Mouse (Mus musculus): ENCODE measurements around the gene Chac2. TPM values are rescaled to one million over a fixed set of nuclear protein-coding genes. Genes with fewer than 3 reads are reported as not detected.

Gene Chac2
- polyA plus RNA-seq, 2 experiments = 25.3 to 84.8 TPM

GRCm38 (mm10) chr11:30928498-30928897, 57.7 kb downstream of the Chac2 start:
- Histone ChIP-seq H3K36me3 (replicated peaks; ENCODE audit: control insufficient read depth, insufficient read depth, low read depth) (peaks cover 3% of the 10 kb centered on the region; the same call in 1 of the 2 replicates), H3K4me3 (ENCODE audit: insufficient read depth in 1 of 2, low read depth in 2 of 2, low read length in 2 of 2) (no peak overlapping the region), H3K4me1 (replicated peaks; ENCODE audit: control insufficient read depth in 2 of 2, insufficient read depth in 2 of 2, low read length in 1 of 2) (no peaks in the 10 kb centered on the region), H3K27ac (no peak overlapping the region), H3K27me3 (ENCODE audit: control insufficient read depth, insufficient read depth, low read length) (no peaks in the 10 kb centered on the region), H3K9ac (replicated peaks) (no peak overlapping the region), H3K9me3 (ENCODE audit: control insufficient read depth, low read length) (no peaks in the 10 kb centered on the region), H3K4me2 (ENCODE audit: low read depth) (no peak overlapping the region)
- TF ChIP-seq EP300 (IDR thresholded peaks at IDR 0.05; ENCODE audit: low read depth) = no peak
- no peak for TF ChIP-seq CTCF (IDR thresholded peaks at IDR 0.05; ENCODE audit: low read depth)
- WGBS (ENCODE audit: insufficient replicate concordance) = 100% methylated on average over 1 of the region's 1 CpGs
- DNase-seq (ENCODE audit: low read depth in 3 of 3, low spot score in 3 of 3) = no peak
- ATAC-seq (ENCODE audit: insufficient read depth) = no peak

DNA sequence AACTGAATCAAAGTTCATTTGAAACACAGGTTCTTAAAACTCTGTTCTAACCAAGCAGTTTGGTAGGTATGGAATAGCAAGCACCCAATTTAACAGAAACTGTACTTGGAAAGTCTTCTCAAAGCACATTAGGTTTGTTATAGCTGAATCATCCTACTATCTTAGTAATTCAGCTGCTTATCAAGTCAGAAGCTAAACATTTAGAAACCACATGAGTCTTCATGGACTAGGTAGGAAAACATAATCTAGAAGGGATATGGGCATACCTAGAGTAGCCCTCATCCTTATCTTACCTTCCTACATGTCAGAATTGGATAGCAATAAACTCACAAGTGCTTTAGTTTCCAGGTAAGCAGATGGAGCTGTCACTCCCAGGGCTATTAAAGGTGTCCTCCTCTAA, 58.1 kb downstream of the Chac2 start:
- peak; percentile 70; the same call in 1 of the 2 replicates for ATAC-seq (ENCODE audit: insufficient read depth)
- peaks cover 3% of the 10 kb centered on the region; the same call in 1 of the 2 replicates for H3K36me3 ChIP-seq (replicated peaks; ENCODE audit: control insufficient read depth, insufficient read depth, low read depth)
- no peak overlapping the region for H3K9ac ChIP-seq (replicated peaks)
- DNase-seq (ENCODE audit: low read depth in 3 of 3, low spot score in 3 of 3) = peak in 2 of 3 experiments; percentile 0 to 13
- no peak overlapping the region for H3K4me2 ChIP-seq (ENCODE audit: low read depth)
- no peaks in the 10 kb centered on the region for H3K9me3 ChIP-seq (ENCODE audit: control insufficient read depth, low read length)
- TF ChIP-seq EP300 (IDR thresholded peaks at IDR 0.05; ENCODE audit: low read depth) = no peak; the same call in none of the 2 replicates
- no peak overlapping the region for H3K4me3 ChIP-seq (ENCODE audit: insufficient read depth in 1 of 2, low read depth in 2 of 2, low read length in 2 of 2)
- H3K27me3 ChIP-seq (ENCODE audit: control insufficient read depth, insufficient read depth, low read length) = no peaks in the 10 kb centered on the region
- no peak overlapping the region for H3K27ac ChIP-seq
- H3K4me1 ChIP-seq (replicated peaks; ENCODE audit: control insufficient read depth in 2 of 2, insufficient read depth in 2 of 2, low read length in 1 of 2) = no peaks in the 10 kb centered on the region

Other genes starting within 250 kb of the Chac2 start
- gene Psme4, start 214.6 kb downstream of the Chac2 start, polyA plus RNA-seq (2012; rRNA removed) = 10.1 and 15.1 TPM in 2 replicates
- 12.8 and 13.7 TPM in 2 replicates for gene Psme4, start 214.6 kb downstream of the Chac2 start, polyA plus RNA-seq (2014; fragmentation: Nextera tagmentation; extraction: Ambion mirVana)
- gene Gpr75, start 101.0 kb downstream of the Chac2 start, polyA plus RNA-seq (2012; rRNA removed) = 0.02 and 0.03 TPM in 2 replicates
- gene Gpr75, start 101.0 kb downstream of the Chac2 start, polyA plus RNA-seq (2014; fragmentation: Nextera tagmentation; extraction: Ambion mirVana) = not detected in 2 replicates
- 2.7 and 4.0 TPM in 2 replicates for gene Asb3, start 100.9 kb downstream of the Chac2 start, polyA plus RNA-seq (2012; rRNA removed)
- 11.1 and 11.7 TPM in 2 replicates for gene Asb3, start 100.9 kb downstream of the Chac2 start, polyA plus RNA-seq (2014; fragmentation: Nextera tagmentation; extraction: Ambion mirVana)
- gene Erlec1, start 32.0 kb downstream of the Chac2 start, polyA plus RNA-seq (2012; rRNA removed) = 5.7 and 9.2 TPM in 2 replicates
- 6.2 and 6.7 TPM in 2 replicates for gene Erlec1, start 32.0 kb downstream of the Chac2 start, polyA plus RNA-seq (2014; fragmentation: Nextera tagmentation; extraction: Ambion mirVana)
- not detected in 2 replicates for gene Gm17332, start 196.1 kb upstream of the Chac2 start, polyA plus RNA-seq (2012; rRNA removed)
- not detected in 2 replicates for gene Gm17332, start 196.1 kb upstream of the Chac2 start, polyA plus RNA-seq (2014; fragmentation: Nextera tagmentation; extraction: Ambion mirVana)

All from liver, embryonic 14.5 days (tissue).